8 mouse cellular contexts compared by ENCODE assay signal in genomic region chr5:143732180-143732891, GRCm38 (mm10). TPM values are rescaled to one million over a fixed set of nuclear protein-coding genes. Genes with fewer than 3 reads are reported as not detected.
DNase-seq lines count a peak whose midpoint lies in the region; ATAC-seq lines count a peak whose summit lies in the region.

TSS of gene Usp42 (minus strand) at chr5:143732280.

- peak; percentile 98 for ATAC-seq in forebrain, embryonic 14.5 days
- ATAC-seq in neural tube, embryonic 15.5 days (ENCODE audit: low FRiP score): peak; percentile 99

- H3K27ac ChIP-seq in forebrain, embryonic 14.5 days (ENCODE audit: low read depth, low read length): peak within 1 kb of the TSS; percentile 92
- peak within 1 kb of the TSS; percentile 87 for H3K27ac ChIP-seq in neural tube, embryonic 15.5 days (replicated peaks)

- peaks cover 5% of the 10 kb centered on the region for H3K36me3 ChIP-seq in forebrain, embryonic 14.5 days (ENCODE audit: control insufficient read depth, insufficient read depth, low read length)
- peaks cover 4% of the 10 kb centered on the region; the same call in 1 of the 2 replicates for H3K36me3 ChIP-seq in neural tube, embryonic 15.5 days

- intact Hi-C loops in heart, postnatal 14 days (cut with DNase I): loop anchor here (2.0 to 5.0 kb wide), 2 partner anchors 178 to 245 kb away; no protein-coding TSS in a partner anchor

- H3K4me1 ChIP-seq in forebrain, embryonic 14.5 days (ENCODE audit: control insufficient read depth, insufficient read depth, low read length): 0 out of 2 replicates have a peak, but pooled peaks cover 6% of the 10 kb centered on the region
- H3K4me1 ChIP-seq in neural tube, embryonic 15.5 days: peaks cover 26% of the 10 kb centered on the region

- peak; percentile 94 for DNase-seq in ES-CJ7 (ENCODE audit: low read depth, low spot score)
- DNase-seq in cerebellum, adult 11 months: peak; percentile 98
- peak; percentile 98 for DNase-seq in forebrain, embryonic 14.5 days (ENCODE audit: low spot score)
- DNase-seq in heart, postnatal 14 days: peak; percentile 96 to 97
- DNase-seq in layer of hippocampus, adult 11-12 months (ENCODE audit: low spot score): peak; percentile 96
- peak; percentile 96 to 98 for DNase-seq in lung, adult 18-20 months
- DNase-seq in testis, postnatal 14 days (ENCODE audit: low spot score): peak; percentile 96

- no peaks in the 10 kb centered on the region for H3K27me3 ChIP-seq in forebrain, embryonic 14.5 days (replicated peaks; ENCODE audit: control insufficient read depth, insufficient read depth, low read length)
- H3K27me3 ChIP-seq in neural tube, embryonic 15.5 days (replicated peaks): 0 out of 2 replicates have a peak, but pooled peaks cover 5% of the 10 kb centered on the region

- peak within 1 kb of the TSS; percentile 98 for H3K9ac ChIP-seq in forebrain, embryonic 14.5 days (ENCODE audit: low read length)
- peak within 1 kb of the TSS; percentile 98 for H3K9ac ChIP-seq in neural tube, embryonic 15.5 days (replicated peaks)

- peak within 1 kb of the TSS; percentile 82 for H3K4me2 ChIP-seq in forebrain, embryonic 14.5 days (ENCODE audit: low read length)
- H3K4me2 ChIP-seq in neural tube, embryonic 15.5 days: peak within 1 kb of the TSS; percentile 76

- H3K9me3 ChIP-seq in forebrain, embryonic 14.5 days (replicated peaks; ENCODE audit: control insufficient read depth, low read length): no peaks in the 10 kb centered on the region
- no peaks in the 10 kb centered on the region for H3K9me3 ChIP-seq in neural tube, embryonic 15.5 days (replicated peaks)

- 0% methylated on average over 68 of the region's 82 CpGs for WGBS in forebrain, embryonic 14.5 days
- under 1% methylated on average over 81 of the region's 82 CpGs for WGBS in neural tube, embryonic 15.5 days

- H3K4me3 ChIP-seq in forebrain, embryonic 14.5 days (ENCODE audit: low read depth, low read length): peak within 1 kb of the TSS; percentile 96
- H3K4me3 ChIP-seq in neural tube, embryonic 15.5 days (replicated peaks): peak within 1 kb of the TSS; percentile 97

RNA-seq across cellular contexts. Expression of gene Usp42, which starts in this region (rescaled TPM):
- 21.7 and 29.1 TPM in 2 replicates for polyA plus RNA-seq in forebrain, embryonic 14.5 days (2014; fragmentation: Nextera tagmentation; extraction: Ambion mirVana)
- total RNA-seq in heart, postnatal 14 days (2021): 1 to 10 TPM; 8.1 to 8.3 TPM
- polyA plus RNA-seq in neural tube, embryonic 15.5 days (2015; fragmentation: Nextera tagmentation; extraction: Ambion mirVana): 22.7 and 25.1 TPM in 2 replicates

Comparison
In these comparisons a context has a peak if more than half of its experiments do, and no peak if none do; other contexts are left out.
1. Peak in every context shown above with its lines: DNase-seq, ATAC-seq, H3K4me3 ChIP-seq and H3K27ac ChIP-seq.